ENCODE assay signal across 18 mouse cellular contexts in the genomic region with DNA sequence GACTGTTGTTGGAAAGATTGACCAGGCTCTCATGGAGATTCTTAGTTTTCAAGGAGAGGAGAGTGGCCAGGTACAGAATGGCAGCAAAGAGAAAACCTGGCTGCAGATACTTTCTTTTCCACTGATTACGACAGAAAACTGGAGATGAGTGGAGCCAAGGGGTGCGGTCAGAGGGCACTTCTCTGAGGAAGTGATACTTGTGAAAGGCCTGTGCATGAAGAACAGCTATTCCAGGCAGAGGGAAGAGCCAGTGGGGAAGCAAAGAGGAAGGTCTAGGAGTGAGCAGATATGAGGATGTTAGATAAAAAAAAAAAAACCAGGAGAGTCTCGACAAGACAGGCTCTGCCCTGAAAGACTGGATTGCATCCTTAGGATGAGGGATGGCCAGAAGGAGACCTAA.
DNase-seq lines count a peak whose midpoint lies in the region; ATAC-seq and TF ChIP-seq lines count a peak whose summit lies in the region.
"Had no signal": no experiment of that assay in that cellular context is flagged by ENCODE, and none has a peak within 500 bp of the region (broad histone marks: within the 10 kb centered on the region; RNA-seq: fewer than 3 reads in every experiment).

No protein-coding gene starts in this region.

- no peaks in the 10 kb centered on the region for H3K79me2 ChIP-seq in MEL (ENCODE audit: control insufficient read depth, insufficient read depth, low read length, poor library complexity)

- WGBS in lung, adult 2 months: 43% methylated on average over 3 of the region's 3 CpGs

- no peak for TF ChIP-seq POLR2A in lung, adult 2 months (IDR thresholded peaks at IDR 0.05; ENCODE audit: borderline replicate concordance, extremely low read depth, low read depth, low read length)
- no peak for TF ChIP-seq POLR2A in MEL (IDR thresholded peaks at IDR 0.05; ENCODE audit: control insufficient read depth in 1 of 2, insufficient read depth in 1 of 2, low read depth in 1 of 2, low read length in 2 of 2, poor library complexity in 1 of 2)

- no peak; a peak in 1 of 4 replicates for TF ChIP-seq EP300 in MEL (IDR thresholded peaks at IDR 0.05; ENCODE audit: low read depth in 1 of 2, low read length in 2 of 2)

- H3K36me3 ChIP-seq in MEL (ENCODE audit: control insufficient read depth in 1 of 2, insufficient read depth in 2 of 2, low read length in 2 of 2): peaks cover 0 to 31% of the 10 kb centered on the region in 2 experiments; a peak in 2 of 4 replicates
- H3K36me3 ChIP-seq: embryonic facial prominence, embryonic 12.5 days; forebrain, embryonic 15.5 days; G1E; heart, embryonic 15.5 days; limb, embryonic 15.5 days; neural tube, embryonic 13.5 days had no signal

- no peaks in the 10 kb centered on the region for H3K4me1 ChIP-seq in lung, adult 2 months (ENCODE audit: control insufficient read depth, insufficient read depth, low read length)
- peaks cover 25 to 39% of the 10 kb centered on the region in 2 experiments for H3K4me1 ChIP-seq in MEL (ENCODE audit: control insufficient read depth in 1 of 2, insufficient read depth in 2 of 2, low read length in 2 of 2)
- H3K4me1 ChIP-seq: embryonic facial prominence, embryonic 12.5 days; forebrain, embryonic 15.5 days; heart, embryonic 15.5 days; limb, embryonic 15.5 days; neural tube, embryonic 13.5 days had no signal

- no peak for TF ChIP-seq RAD21 in MEL (IDR thresholded peaks at IDR 0.05; ENCODE audit: low read depth, low read length)

- no peaks in the 10 kb centered on the region for H3K27me3 ChIP-seq in MEL (ENCODE audit: control insufficient read depth in 1 of 2, insufficient read depth in 2 of 2, low read length in 2 of 2)
- H3K27me3 ChIP-seq: embryonic facial prominence, embryonic 12.5 days; forebrain, embryonic 15.5 days; heart, embryonic 15.5 days; limb, embryonic 15.5 days; neural tube, embryonic 13.5 days had no signal

- no peak overlapping the region for H3K4me3 ChIP-seq in lung, adult 2 months (replicated peaks; ENCODE audit: extremely low read depth, low read depth, low read length)
- 0 out of 4 replicates have a peak overlapping the region, but pooled peaks of 1 of the 2 experiments have one; percentile 3 for H3K4me3 ChIP-seq in MEL (ENCODE audit: control insufficient read depth in 1 of 2, insufficient read depth in 1 of 2, low read depth in 2 of 2, low read length in 2 of 2)
- H3K4me3 ChIP-seq: embryonic facial prominence, embryonic 12.5 days; forebrain, embryonic 15.5 days; heart, embryonic 15.5 days; limb, embryonic 15.5 days; neural tube, embryonic 13.5 days had no signal

- H3K27ac ChIP-seq in MEL (ENCODE audit: control insufficient read depth, low read depth, low read length): peak overlapping the region; percentile 32
- H3K27ac ChIP-seq: embryonic facial prominence, embryonic 12.5 days; forebrain, embryonic 15.5 days; heart, embryonic 15.5 days; limb, embryonic 15.5 days; neural tube, embryonic 13.5 days had no signal

- TF ChIP-seq CTCF in lung, adult 2 months (IDR thresholded peaks at IDR 0.05; ENCODE audit: insufficient read depth, low read length): no peak
- TF ChIP-seq CTCF in MEL (IDR thresholded peaks at IDR 0.05 in 2 of 3, conservative IDR thresholded peaks at IDR 0.05 in 1 of 3; ENCODE audit: control insufficient read depth in 1 of 3, insufficient read depth in 1 of 3, low read depth in 2 of 3, low read length in 3 of 3, poor library complexity in 1 of 3, severe bottlenecking in 1 of 3): no peak

- peak overlapping the region; percentile 34 for H3K9ac ChIP-seq in MEL (ENCODE audit: control insufficient read depth, low read depth, low read length, poor library complexity, severe bottlenecking)
- H3K9ac ChIP-seq: embryonic facial prominence, embryonic 12.5 days; forebrain, embryonic 15.5 days; heart, embryonic 15.5 days; limb, embryonic 15.5 days; neural tube, embryonic 13.5 days had no signal

- peak; percentile 30 for DNase-seq in lung, postnatal 25 days (ENCODE audit: low spot score)
- DNase-seq in lung, adult 2 months: no peak
- peak; percentile 48 for DNase-seq in A20 (ENCODE audit: low read depth, low spot score)
- peak; percentile 53 for DNase-seq in MEL (ENCODE audit: low read depth, low spot score)
- no peak for DNase-seq in cerebellum, adult 9-11 months
- DNase-seq in right cerebral cortex, postnatal 36 days (ENCODE audit: low spot score in 2 of 2): no peak
- DNase-seq: cerebellum, adult 11 months; cerebellum, postnatal 36 days; kidney, adult 2 months; kidney, postnatal 36 days; right cerebral cortex, postnatal 25 days had no signal

- H3K9me3 ChIP-seq in MEL (replicated peaks; ENCODE audit: insufficient read depth, low read length): no peaks in the 10 kb centered on the region
- H3K9me3 ChIP-seq: embryonic facial prominence, embryonic 12.5 days; forebrain, embryonic 15.5 days; G1E; heart, embryonic 15.5 days; limb, embryonic 15.5 days; neural tube, embryonic 13.5 days had no signal

- ATAC-seq in megakaryocyte, adult 5-6 weeks (ENCODE audit: poor library complexity, severe bottlenecking): peak; percentile 78
- ATAC-seq: forebrain, embryonic 15.5 days had no signal

TF ChIP-seq in MEL, 35 proteins besides CTCF, POLR2A, EP300 and RAD21:
- TF ChIP-seq TBP (IDR thresholded peaks at IDR 0.05; ENCODE audit: low read depth, low read length) (no peak), ZNF384 (IDR thresholded peaks at IDR 0.05; ENCODE audit: low read depth, low read length) (peak; percentile 54)

Comparison
In these comparisons a context has a peak if more than half of its experiments do, and no peak if none do; other contexts are left out.
1. DNase-seq: peak in lung, postnatal 25 days (single experiment), A20 (single experiment) and MEL (single experiment); none in lung, adult 2 months (single experiment), cerebellum, adult 9-11 months (single experiment) and right cerebral cortex, postnatal 36 days (0 of 2).